Mouse (Mus musculus) C2C12 (cell line): ENCODE measurements around the gene Ifi35.

Experiments used
- CTCF ChIP-seq: IDR thresholded peaks from one replicate; pipeline ENCODE4 v1.5.1; 2011; ENCODE audit not compliant: control insufficient read depth, insufficient read depth, insufficient read length
- FOSL1 ChIP-seq: IDR thresholded peaks from one replicate; pipeline ENCODE4 v1.8.0; 2011; ENCODE audit warnings: mild to moderate bottlenecking, low read length; ENCODE audit not compliant: poor library complexity, insufficient read depth, severe bottlenecking
- MAX ChIP-seq: IDR thresholded peaks from one replicate; pipeline ENCODE4 v1.6.1; 2011; ENCODE audit warnings: mild to moderate bottlenecking, control low read depth
- MYOD1 ChIP-seq: IDR thresholded peaks from one replicate; pipeline ENCODE4 v1.6.1; 2011; ENCODE audit warnings: low read depth; ENCODE audit not compliant: control insufficient read depth, insufficient read length
- MYOG ChIP-seq: IDR thresholded peaks from one replicate; pipeline ENCODE4 v1.6.1; 2011; ENCODE audit not compliant: control insufficient read depth, insufficient read length; ENCODE audit errors: extremely low read depth
- USF1 ChIP-seq: IDR thresholded peaks from one replicate; pipeline ENCODE4 v1.6.1; 2011; ENCODE audit warnings: low read depth, mild to moderate bottlenecking, control low read depth, moderate library complexity

DNA sequence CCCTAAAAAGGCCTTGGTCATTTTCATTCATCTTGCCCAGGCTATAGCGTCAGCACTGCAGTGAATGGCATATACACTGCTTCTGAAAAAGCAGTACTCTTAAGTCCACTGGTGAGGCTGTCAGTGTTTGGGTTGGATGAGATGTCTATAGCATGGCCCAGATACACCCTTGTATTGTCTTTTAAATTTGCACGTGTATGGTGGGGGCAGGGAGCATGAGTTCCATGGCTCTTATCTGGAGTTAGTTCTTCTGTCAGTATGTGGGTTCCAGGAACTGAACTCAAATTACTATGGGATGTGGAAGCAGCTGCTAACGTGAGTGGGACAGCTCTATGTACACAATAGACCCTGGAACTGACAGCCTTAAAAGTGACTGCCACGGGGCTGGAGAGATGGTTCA is 12.4 kb upstream of the Ifi35 start:
- TF ChIP-seq CTCF (no peak), MYOD1 (no peak), FOSL1 (no peak), MYOG (no peak), MAX (no peak), USF1 (no peak)
